Mouse (Mus musculus): ENCODE results near the gene Srprb. TPM values are rescaled to one million over a fixed set of nuclear protein-coding genes. Genes with fewer than 3 reads are reported as not detected.

Srprb gene
- polyA plus RNA-seq, 1 experiment from 2014 or later = 34.4 TPM

- ATAC-seq (replicated peaks; ENCODE audit: insufficient number of reproducible peaks, insufficient read depth, low FRiP score, low read depth) = no peak
- 66% methylated on average over 6 of the region's 6 CpGs for WGBS
Measured at GRCm38 (mm10) chr9:103208802-103209423, 7.0 kb upstream of the Srprb start.

GRCm38 (mm10) chr9:103207846-103208245, 5.9 kb upstream of the Srprb start:
- WGBS = 10% methylated on average over 16 of the region's 16 CpGs
- no peak overlapping the region for H3K27ac ChIP-seq
- peak overlapping the region; percentile 26 for H3K4me3 ChIP-seq
- H3K9ac ChIP-seq = no peak overlapping the region
- H3K4me2 ChIP-seq = peak overlapping the region; percentile 62
- no peaks in the 10 kb centered on the region; the same call in 1 of the 2 replicates for H3K27me3 ChIP-seq
- no peaks in the 10 kb centered on the region for H3K4me1 ChIP-seq (replicated peaks)
- no peaks in the 10 kb centered on the region for H3K36me3 ChIP-seq
- peak; percentile 86 for ATAC-seq (replicated peaks; ENCODE audit: insufficient number of reproducible peaks, insufficient read depth, low FRiP score, low read depth)
- H3K9me3 ChIP-seq (replicated peaks) = no peaks in the 10 kb centered on the region

More at GRCm38 (mm10) chr9:103208802-103209423, 7.0 kb upstream of the Srprb start:
- Histone ChIP-seq H3K4me3 (no peak overlapping the region), H3K4me1 (replicated peaks) (peaks cover 6% of the 10 kb centered on the region), H3K27ac (no peak overlapping the region), H3K9me3 (replicated peaks) (no peaks in the 10 kb centered on the region), H3K4me2 (no peak overlapping the region), H3K9ac (no peak overlapping the region), H3K27me3 (no peaks in the 10 kb centered on the region; the same call in 1 of the 2 replicates), H3K36me3 (no peaks in the 10 kb centered on the region)

- 90% methylated on average over 5 of the region's 5 CpGs for WGBS
- ATAC-seq (replicated peaks; ENCODE audit: insufficient number of reproducible peaks, insufficient read depth, low FRiP score, low read depth) = no peak
Measured at GRCm38 (mm10) chr9:103205786-103206185, 3.8 kb upstream of the Srprb start.

GRCm38 (mm10) chr9:103188416-103188815, 13.5 kb downstream of the Srprb start:
- no peak for ATAC-seq (replicated peaks; ENCODE audit: insufficient number of reproducible peaks, insufficient read depth, low FRiP score, low read depth)
- 84% methylated on average over 4 of the region's 4 CpGs for WGBS
- H3K9me3 ChIP-seq (replicated peaks) = no peaks in the 10 kb centered on the region
- H3K27ac ChIP-seq = no peak overlapping the region
- H3K27me3 ChIP-seq = no peaks in the 10 kb centered on the region
- no peak overlapping the region for H3K4me2 ChIP-seq
- H3K9ac ChIP-seq = no peak overlapping the region
- no peaks in the 10 kb centered on the region for H3K4me1 ChIP-seq (replicated peaks)
- peaks cover 51% of the 10 kb centered on the region for H3K36me3 ChIP-seq
- no peak overlapping the region for H3K4me3 ChIP-seq

More at GRCm38 (mm10) chr9:103205786-103206185, 3.8 kb upstream of the Srprb start:
- Histone ChIP-seq H3K27ac (no peak overlapping the region), H3K9me3 (replicated peaks) (no peaks in the 10 kb centered on the region), H3K4me1 (replicated peaks) (peaks cover 4% of the 10 kb centered on the region), H3K4me3 (no peak overlapping the region), H3K36me3 (no peaks in the 10 kb centered on the region), H3K9ac (no peak overlapping the region), H3K4me2 (no peak overlapping the region), H3K27me3 (no peaks in the 10 kb centered on the region; the same call in 1 of the 2 replicates)

GRCm38 (mm10) chr9:103186747-103187146, 15.2 kb downstream of the Srprb start:
- ATAC-seq (replicated peaks; ENCODE audit: insufficient number of reproducible peaks, insufficient read depth, low FRiP score, low read depth) = no peak
- WGBS = 53% methylated on average over 9 of the region's 9 CpGs
- H3K4me2 ChIP-seq = no peak overlapping the region

GRCm38 (mm10) chr9:103185946-103186345, 16.0 kb downstream of the Srprb start:
- Histone ChIP-seq H3K4me1 (replicated peaks) (peaks cover 1% of the 10 kb centered on the region; the same call in 1 of the 2 replicates), H3K27ac (no peak overlapping the region), H3K4me3 (no peak overlapping the region), H3K9me3 (replicated peaks) (no peaks in the 10 kb centered on the region), H3K4me2 (no peak overlapping the region), H3K36me3 (peaks cover 31% of the 10 kb centered on the region), H3K27me3 (no peaks in the 10 kb centered on the region), H3K9ac (no peak overlapping the region)
- 81% methylated on average over 8 of the region's 8 CpGs for WGBS
- ATAC-seq (replicated peaks; ENCODE audit: insufficient number of reproducible peaks, insufficient read depth, low FRiP score, low read depth) = no peak

More at GRCm38 (mm10) chr9:103186747-103187146, 15.2 kb downstream of the Srprb start:
- Histone ChIP-seq H3K4me1 (replicated peaks) (no peaks in the 10 kb centered on the region), H3K4me3 (no peak overlapping the region), H3K27ac (no peak overlapping the region), H3K27me3 (no peaks in the 10 kb centered on the region), H3K9ac (no peak overlapping the region), H3K9me3 (replicated peaks) (no peaks in the 10 kb centered on the region), H3K36me3 (peaks cover 38% of the 10 kb centered on the region)

- Histone ChIP-seq H3K4me2 (no peak overlapping the region), H3K27me3 (no peaks in the 10 kb centered on the region), H3K4me1 (replicated peaks) (peaks cover 10% of the 10 kb centered on the region), H3K27ac (no peak overlapping the region), H3K36me3 (peaks cover 20% of the 10 kb centered on the region), H3K4me3 (no peak overlapping the region), H3K9ac (no peak overlapping the region), H3K9me3 (replicated peaks) (no peaks in the 10 kb centered on the region)
- no peak for ATAC-seq (replicated peaks; ENCODE audit: insufficient number of reproducible peaks, insufficient read depth, low FRiP score, low read depth)
- 68% methylated on average over 4 of the region's 4 CpGs for WGBS
Measured at GRCm38 (mm10) chr9:103184855-103185254, 17.1 kb downstream of the Srprb start.

- WGBS = 82% methylated on average over 8 of the region's 8 CpGs
- no peak overlapping the region for H3K4me3 ChIP-seq
- H3K9me3 ChIP-seq (replicated peaks) = no peaks in the 10 kb centered on the region
- H3K36me3 ChIP-seq = no peaks in the 10 kb centered on the region
- H3K4me2 ChIP-seq = no peak overlapping the region
- H3K27me3 ChIP-seq = no peaks in the 10 kb centered on the region
- no peak for ATAC-seq (replicated peaks; ENCODE audit: insufficient number of reproducible peaks, insufficient read depth, low FRiP score, low read depth)
- H3K27ac ChIP-seq = no peak overlapping the region
- H3K4me1 ChIP-seq (replicated peaks) = peaks cover 10% of the 10 kb centered on the region
- no peak overlapping the region for H3K9ac ChIP-seq
Measured at GRCm38 (mm10) chr9:103181886-103182285, 20.1 kb downstream of the Srprb start.

GRCm38 (mm10) chr9:103180807-103181565, 21.0 kb downstream of the Srprb start:
- Histone ChIP-seq H3K9me3 (replicated peaks) (no peaks in the 10 kb centered on the region), H3K4me1 (replicated peaks) (peaks cover 10% of the 10 kb centered on the region), H3K9ac (peak overlapping the region; percentile 64), H3K4me2 (peak overlapping the region; percentile 79), H3K27ac (peak overlapping the region; percentile 72), H3K27me3 (no peaks in the 10 kb centered on the region), H3K36me3 (no peaks in the 10 kb centered on the region), H3K4me3 (peak overlapping the region; percentile 56)
- WGBS = 2% methylated on average over 20 of the region's 20 CpGs
- ATAC-seq (replicated peaks; ENCODE audit: insufficient number of reproducible peaks, insufficient read depth, low FRiP score, low read depth) = peak; percentile 89

- WGBS = 52% methylated on average over 3 of the region's 3 CpGs
- peak; percentile 40; the same call in 1 of the 2 replicates for ATAC-seq (replicated peaks; ENCODE audit: insufficient number of reproducible peaks, insufficient read depth, low FRiP score, low read depth)
- Histone ChIP-seq H3K4me3 (peak overlapping the region; percentile 56), H3K4me1 (replicated peaks) (peaks cover 10% of the 10 kb centered on the region), H3K36me3 (no peaks in the 10 kb centered on the region), H3K9ac (peak overlapping the region; percentile 64), H3K27ac (0 out of 2 replicates have a peak overlapping the region, but pooled peaks have one; percentile 72), H3K9me3 (replicated peaks) (no peaks in the 10 kb centered on the region), H3K4me2 (peak overlapping the region; percentile 79), H3K27me3 (no peaks in the 10 kb centered on the region)
Measured at GRCm38 (mm10) chr9:103180303-103180702, 21.6 kb downstream of the Srprb start.

GRCm38 (mm10) chr9:103175692-103176091, 26.2 kb downstream of the Srprb start:
- Histone ChIP-seq H3K36me3 (no peaks in the 10 kb centered on the region), H3K4me2 (no peak overlapping the region), H3K27me3 (no peaks in the 10 kb centered on the region), H3K9ac (no peak overlapping the region), H3K27ac (no peak overlapping the region), H3K4me1 (replicated peaks) (peaks cover 6% of the 10 kb centered on the region), H3K4me3 (no peak overlapping the region), H3K9me3 (replicated peaks) (no peaks in the 10 kb centered on the region)
- 93% methylated on average over 7 of the region's 7 CpGs for WGBS
- ATAC-seq (replicated peaks; ENCODE audit: insufficient number of reproducible peaks, insufficient read depth, low FRiP score, low read depth) = no peak
